Mouse (Mus musculus): ENCODE results near the gene Tagap.
A peak's percentile ranks its signal among the peaks of the same experiment; 100 is the strongest.

Gene Tagap

DNA sequence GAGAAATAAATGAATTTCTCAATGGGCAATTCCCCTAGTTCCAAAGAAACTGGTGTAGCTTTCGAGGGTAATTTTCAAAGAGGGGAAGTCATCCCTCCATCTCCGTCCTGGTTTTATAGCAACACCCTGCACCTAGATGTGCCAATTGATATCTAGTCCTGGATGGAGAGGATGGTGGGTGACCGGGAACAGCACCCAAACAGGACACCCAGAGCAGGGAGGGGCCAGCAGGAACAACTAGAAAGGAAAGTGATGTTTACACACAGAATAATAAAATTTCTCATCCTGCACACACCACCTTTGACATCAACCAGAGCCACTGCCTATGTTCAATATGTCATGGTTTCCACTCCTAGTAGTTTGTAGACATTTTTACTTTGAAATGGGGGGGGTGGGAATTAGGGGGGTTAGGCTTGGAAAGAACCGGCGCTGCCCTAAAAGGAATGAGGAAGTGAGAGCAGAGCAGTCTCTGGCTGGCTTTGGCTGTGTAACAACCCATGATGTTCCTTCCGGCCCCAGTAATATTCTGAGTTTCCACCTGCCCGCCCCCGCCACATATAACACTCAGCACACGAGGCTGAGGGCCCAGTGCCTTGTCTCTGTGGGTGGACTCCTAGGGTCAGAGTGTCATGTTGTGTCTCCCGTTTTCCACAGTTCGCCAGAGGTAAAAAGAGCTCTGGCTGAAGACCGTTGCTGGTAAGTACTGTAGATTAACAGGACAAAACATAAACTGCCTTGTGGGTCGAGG, at the start of gene Tagap:
TSS of gene Tagap (plus strand) at position 588 of the 748 bp plus-strand sequence.
- peak; percentile 64 to 68 for DNase-seq

DNA sequence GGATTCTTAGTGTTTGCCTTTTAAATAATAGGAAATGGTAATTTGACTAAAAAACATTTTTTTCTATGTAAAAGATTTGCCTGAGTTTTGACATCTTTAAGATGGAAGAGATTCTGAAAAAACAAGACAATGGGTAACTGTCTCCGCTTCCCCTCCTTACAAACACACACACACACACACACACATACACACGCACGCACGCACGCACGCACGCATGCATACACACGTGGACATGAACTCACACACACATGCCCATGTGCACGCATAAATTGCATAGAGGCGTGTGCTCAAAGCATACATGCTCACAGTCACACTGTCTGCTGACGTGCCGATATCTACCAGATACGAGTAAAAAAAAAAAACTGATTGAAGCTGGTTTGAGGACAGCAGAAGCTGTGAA, 49.3 kb upstream of the Tagap start:
- DNase-seq, result no peak

DNA sequence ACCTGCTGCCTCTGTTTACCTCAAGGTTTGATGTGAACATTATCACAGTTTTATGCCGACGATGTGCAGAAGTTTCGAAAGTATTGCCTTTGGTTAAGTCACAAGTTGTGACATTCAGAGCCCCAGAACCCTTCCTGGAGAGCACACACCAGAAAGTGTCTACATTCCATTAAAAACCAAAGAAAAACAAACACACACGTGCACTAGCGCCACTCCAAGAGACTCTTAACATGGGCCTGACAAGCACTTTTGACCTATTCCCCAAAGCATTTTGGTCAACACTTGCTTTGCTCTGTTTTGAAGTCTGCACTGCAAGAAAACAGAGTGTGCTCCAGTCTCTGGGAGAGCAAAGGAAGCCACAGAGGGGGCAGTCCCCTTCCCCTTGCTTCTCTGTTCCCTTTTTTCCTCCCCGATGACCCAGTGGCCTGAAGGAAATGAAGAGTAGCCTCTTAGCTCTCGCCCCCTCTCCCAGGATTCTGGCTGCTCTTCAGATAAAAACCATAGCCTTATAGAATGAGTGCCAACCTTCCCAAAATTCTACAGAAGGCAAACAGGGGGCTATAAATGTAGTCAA, 48.5 kb upstream of the Tagap start:
- no peak for DNase-seq

DNA sequence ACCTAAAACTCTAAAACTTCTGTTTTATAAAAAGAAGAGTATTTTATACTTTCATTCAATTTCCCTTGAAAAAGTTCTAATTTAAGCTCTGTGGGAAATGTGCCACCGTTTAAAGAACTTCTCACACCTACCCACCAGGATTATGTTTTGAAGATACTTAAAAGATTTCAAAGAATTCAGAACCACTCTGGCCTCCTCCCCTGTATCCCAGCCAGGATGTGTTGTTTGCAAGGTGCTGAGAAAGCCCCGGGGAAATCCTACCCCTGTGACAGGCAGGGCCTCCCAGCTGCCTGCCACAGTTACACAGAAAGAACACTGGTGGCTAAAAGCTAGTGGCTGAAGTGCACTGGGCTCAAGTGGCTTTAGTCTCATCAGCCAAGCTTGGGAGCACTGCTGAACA, 47.9 kb upstream of the Tagap start:
- no peak for DNase-seq

DNA sequence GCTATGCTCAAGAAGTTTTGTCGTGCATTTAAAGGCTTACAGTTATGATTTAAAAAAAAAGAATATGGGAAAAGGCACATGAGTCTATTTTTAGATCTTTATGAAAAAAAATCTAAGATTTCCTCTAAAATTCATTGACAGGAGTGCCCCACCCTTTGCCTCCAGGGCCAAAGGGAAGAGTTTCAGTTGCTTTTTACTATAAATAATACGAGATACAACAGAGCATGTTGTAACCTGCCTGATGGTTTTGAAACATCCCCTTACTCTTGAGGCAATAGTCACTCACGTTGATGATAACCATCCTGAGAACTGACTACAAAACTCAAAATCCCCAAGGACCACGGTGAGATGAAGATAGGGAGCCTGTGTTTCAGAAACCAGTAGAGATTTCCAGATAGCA, 46.3 kb upstream of the Tagap start:
- no peak for DNase-seq

DNA sequence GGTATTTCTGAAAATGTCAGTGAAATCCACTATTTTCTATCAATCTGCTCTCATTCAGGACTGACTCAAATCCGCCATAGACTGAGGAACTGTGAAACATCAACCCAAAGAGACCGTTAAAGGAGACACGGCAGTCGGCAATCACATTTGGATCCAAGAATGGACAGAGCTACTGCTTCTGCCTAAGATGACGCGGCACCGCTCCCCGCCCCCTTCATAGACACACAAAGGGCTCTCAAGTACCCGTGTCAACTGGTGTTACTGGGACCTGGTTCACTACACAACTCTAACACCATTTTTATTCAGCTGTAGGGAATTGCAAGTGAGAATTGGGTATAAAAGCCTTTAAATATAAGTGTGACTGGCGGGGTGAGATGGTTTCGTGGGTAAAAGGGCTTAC, 42.7 kb upstream of the Tagap start:
- DNase-seq, result no peak

DNA sequence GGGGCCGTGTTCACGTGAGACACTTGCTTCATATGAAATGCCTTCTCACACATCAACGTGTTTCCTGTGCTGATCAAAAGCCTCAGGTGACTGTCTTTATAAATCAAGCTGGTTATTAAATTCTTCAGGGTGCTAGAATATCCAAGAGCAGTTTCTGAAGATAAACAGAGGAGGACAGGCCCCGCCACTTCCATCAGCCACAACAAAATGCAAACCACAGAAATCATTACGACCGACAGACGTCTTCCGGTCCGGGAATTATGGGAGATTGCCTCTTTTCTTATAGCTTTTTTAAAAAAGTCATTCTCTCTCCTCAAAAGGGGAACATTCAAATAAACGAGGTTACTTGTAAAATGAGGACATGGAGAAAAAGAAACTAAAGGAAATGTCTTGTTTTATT, 41.2 kb upstream of the Tagap start:
- no peak for DNase-seq

DNA sequence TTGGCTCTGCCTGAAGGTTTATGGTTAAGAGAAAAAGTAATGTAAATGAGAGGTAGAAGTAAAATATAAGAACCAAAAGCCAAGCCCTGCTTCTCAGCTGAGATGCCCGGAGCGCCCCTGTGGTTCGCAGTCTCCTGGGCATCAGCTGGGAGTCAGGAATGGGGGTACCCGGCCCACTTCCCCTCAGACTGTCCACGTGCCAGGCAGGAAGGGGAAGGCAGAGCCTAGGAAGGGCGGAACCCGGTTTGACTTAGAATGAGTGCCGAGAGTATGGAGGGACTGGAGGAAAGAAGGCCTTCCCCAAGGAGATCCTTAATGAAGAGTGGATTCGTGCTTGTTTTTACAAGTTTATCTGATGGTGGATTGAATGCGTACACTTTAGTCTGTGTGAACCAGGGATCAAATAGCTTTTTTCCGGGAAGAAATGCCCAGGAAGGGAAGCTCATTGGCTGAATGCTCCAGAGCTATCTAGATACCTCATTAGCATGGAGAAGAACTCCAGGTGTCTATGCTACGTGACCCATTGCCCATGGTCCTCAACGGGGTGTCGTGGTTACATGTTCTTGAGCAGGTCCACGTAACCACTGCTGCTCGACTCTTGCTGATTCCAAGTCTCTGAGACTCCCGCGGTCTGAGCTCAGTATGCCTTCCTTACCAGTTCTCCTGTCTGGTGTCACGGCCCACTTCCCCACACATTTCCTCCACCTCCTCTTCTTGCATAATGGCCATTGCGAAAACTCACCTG, 38.6 kb upstream of the Tagap start:
- DNase-seq, result peak in 1 of 2 experiments; percentile 1

DNA sequence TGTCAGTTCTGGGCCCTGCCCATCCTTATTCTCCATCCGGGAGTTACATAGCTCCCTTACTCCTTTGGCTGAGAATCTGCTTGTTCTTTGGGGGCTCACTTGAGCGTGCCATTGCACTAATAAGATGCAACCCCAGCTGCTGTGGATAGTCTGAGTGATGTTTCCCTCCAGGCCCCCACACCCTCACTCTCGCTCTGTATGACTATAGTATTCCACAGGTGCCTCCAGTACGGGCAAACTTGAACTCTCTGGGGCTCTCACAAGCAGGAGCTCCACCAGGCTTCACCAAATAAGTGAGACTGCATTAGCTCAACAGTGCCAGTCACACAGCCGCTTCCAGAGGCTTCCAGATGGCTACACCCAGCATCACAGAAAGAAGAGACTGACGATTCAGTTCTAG, 37.5 kb upstream of the Tagap start:
- DNase-seq, result peak in 1 of 2 experiments; percentile 0

DNA sequence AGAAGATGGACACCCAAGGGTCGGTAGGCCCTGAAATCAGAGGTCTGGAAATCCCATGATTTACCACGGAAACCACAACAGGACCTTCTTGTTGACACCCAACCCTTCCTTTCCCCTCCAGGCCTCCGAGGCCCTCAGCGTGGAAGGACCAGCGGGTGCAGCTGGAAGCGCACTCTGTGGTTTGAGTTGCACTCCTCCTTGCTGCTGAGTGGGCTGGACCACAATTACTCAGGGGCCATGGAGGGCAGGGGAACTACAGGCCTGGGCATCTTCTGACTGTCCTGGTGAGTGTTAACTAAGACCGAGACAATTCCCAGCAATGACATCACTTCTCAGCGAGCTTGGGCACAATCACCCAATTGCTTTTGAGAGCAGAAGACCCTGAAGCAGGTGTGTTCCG, 36.8 kb upstream of the Tagap start:
- peak in 1 of 2 experiments; percentile 4 for DNase-seq

DNA sequence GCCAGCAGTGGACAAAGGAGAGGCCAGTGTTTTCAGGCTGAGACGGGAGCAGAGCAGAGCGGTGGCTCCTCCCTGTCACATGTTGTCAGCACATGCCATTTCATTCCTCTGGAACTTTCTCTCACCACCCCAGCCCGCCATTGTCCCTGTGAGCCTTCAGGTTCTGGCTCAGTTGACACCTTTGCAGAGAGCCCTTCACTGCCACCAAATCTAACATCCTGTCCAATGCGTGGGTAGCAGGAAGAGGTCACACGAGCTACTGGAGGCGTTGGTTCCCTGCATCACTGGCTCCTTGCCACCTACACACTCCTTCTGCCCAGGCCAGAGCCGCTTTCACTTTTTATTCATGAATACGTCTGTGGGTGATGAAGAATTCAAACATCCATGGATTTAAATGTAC, 33.1 kb upstream of the Tagap start:
- peak; percentile 46 to 56 for DNase-seq

DNA sequence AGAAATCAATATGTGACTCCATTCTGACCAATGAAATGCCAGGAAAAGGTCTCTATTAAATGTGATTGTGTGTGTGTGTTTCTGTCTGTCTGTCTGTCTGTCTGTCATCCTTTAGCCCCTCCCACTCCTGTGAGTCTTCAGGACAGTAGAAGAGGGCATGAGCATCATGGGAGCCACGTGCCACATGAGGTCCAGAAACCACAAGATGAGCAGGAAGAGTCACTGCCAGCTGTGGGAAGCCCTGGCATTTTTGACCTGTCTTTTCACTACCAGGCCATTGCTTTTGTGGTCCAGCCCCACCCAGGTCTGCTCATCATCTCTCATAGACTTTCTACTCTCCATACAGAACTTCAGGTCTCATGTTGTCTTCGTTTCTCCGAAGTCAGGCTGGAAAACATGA, 31.7 kb upstream of the Tagap start:
- no peak for DNase-seq

DNA sequence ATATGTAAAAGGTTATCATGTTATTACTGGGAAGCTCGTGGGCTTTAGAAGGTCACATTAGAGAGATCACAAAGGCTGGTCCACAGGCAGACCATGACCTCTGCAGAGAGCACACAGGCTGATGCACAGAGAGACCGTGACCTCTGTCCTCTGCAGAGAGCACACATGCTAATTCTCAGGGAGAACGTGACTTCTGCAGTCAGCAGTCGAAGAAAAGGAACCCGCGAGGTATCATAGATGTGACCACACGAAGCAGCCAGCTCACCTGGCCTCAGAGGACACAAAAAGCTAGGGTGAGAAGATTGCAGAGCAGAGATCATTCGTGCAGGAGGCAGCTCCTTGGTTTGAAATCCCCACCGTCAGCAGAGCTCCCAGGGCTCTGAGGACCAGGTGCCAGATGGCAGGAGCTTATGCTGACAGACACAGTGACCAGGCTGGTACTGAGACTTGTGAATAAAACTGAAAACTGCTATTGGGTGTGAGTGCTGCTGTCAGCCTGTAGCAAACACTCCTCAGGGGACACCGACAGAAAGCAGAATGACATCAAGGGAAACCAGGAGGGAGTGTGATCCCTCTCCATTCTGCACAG, 29.7 kb upstream of the Tagap start:
- DNase-seq, result no peak

DNA sequence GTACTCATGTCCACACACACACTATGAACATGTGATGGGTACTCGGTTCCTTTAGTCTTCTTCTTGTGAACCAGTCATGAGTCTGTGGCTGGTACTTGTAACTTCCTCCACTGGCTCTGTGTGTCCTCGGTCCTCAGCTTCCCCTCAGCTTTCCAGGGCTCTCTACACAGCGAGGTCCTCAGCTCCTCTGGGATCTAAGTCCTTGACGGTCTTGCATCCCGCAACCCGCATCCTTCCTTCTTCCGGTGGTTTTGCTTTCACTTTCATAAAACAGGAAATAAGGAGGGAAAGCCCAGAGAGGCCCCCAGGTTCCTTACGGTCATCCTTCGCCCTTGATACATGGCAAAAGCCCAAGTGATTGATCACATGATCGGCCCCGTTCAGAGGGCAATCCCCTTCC, 28.7 kb upstream of the Tagap start:
- no peak for DNase-seq

DNA sequence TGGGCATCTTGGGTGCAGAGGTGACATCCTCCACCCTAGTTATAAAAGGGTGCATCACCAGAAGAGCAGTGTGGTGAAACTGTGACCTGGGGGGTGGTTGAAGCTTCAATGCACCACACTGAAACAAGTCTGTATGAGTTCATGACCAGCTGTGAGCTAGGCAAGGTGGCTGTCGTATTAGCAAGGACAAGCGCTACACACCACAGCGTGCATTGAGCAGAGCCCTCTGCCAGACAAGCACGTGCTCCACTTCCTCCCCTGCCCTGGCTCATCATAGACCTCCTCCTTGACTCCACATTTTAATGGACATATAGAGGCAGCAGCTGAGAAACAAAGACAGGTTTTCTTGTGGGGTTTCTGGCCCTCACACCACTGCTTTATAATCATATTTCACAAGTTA, 28.0 kb upstream of the Tagap start:
- DNase-seq, result no peak

DNA sequence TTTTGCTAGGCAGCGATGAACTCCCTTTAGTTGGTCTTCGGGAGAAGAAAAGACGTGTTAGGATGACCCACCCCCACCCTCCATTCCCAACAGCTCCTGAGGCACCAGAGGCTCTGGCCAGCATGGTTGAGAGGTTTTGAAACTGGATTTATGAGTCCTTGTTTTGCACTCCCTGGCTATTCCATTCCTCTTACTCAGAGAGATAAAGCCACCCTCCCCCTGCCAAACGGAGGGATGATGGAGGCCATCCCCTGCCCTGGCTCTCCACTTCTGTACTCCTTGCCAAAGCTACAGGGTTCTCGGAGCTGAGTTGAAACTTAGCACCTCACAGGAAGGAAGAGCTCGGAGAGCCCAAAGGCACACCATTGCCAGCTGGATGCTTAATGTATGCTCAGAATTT, 26.6 kb upstream of the Tagap start:
- DNase-seq, result no peak

DNA sequence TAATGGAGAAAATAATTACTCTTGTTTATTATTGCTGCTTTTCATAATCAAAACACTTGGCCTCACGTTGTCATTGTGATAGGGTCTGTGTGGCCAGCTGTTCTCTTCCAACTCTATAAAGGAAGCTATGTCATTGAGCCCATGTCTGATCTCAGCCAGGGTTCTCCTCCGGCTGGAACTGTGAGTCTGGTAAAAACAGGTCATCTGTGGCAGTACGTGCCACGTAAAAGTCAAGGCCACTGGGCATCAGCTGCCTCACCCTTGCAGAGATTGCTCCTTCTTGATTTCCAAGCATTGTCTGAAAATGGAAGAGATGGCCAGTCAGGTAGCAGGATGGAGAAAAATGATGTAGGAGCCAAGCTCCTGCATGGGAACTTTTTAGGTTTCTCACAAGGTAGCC, 25.8 kb upstream of the Tagap start:
- no peak for DNase-seq

DNA sequence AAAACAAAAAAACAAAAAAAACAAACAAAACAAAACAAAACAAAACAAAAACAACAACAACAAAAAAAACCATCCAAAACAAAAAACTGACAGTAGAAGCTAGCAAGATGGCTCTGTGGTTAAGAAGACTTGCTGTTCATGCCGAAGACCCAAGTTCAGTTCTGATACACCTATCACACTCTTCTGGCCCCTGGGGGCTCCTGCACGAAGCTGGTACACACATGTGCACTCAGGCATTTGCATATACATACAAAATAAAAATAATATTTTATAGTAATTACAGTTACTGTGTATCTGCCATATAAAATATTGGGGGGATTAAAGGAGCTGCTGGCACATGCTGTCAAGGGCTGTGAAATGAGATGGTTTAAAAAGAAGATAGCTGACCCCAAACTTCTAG, 24.3 kb upstream of the Tagap start:
- DNase-seq, result no peak

DNA sequence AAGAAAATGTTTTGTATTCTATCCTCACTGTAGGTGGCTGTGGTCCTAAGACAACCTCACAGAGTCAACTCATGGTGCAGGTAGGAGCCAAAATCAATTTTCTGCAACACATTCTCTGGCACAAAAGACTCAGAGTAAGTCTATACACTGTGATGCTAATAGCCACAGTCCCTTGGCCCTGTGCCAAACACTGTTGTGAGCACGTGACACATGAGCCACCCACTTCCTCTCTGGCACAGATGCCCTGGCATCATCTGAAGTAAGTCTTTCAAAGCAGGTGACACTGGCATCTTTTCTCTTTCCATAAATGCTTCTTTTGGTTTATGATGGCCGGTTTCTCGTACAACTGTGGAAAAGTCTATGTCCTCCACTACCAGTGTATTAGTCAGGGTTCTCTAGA, 23.4 kb upstream of the Tagap start:
- peak; percentile 68 to 69 for DNase-seq

DNA sequence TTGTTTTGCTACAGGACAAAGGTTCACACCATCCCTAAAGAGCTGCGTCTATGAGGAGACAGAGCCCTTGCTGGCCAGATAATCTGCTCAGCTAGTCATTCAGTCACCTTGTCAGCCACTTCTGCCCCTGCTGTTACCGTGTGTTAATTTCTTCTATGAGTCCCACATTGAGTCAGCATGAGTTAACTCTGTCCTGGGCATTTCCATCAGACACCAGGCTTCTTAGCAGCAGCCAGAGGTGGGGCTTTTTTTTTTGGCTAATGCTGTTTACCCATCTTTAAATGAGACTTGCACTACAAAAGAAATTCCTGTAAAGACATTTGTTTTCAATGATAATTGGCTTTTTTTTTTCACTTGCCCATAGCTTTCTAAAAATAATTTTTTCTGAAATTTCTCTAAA, 20.8 kb upstream of the Tagap start:
- no peak for DNase-seq

DNA sequence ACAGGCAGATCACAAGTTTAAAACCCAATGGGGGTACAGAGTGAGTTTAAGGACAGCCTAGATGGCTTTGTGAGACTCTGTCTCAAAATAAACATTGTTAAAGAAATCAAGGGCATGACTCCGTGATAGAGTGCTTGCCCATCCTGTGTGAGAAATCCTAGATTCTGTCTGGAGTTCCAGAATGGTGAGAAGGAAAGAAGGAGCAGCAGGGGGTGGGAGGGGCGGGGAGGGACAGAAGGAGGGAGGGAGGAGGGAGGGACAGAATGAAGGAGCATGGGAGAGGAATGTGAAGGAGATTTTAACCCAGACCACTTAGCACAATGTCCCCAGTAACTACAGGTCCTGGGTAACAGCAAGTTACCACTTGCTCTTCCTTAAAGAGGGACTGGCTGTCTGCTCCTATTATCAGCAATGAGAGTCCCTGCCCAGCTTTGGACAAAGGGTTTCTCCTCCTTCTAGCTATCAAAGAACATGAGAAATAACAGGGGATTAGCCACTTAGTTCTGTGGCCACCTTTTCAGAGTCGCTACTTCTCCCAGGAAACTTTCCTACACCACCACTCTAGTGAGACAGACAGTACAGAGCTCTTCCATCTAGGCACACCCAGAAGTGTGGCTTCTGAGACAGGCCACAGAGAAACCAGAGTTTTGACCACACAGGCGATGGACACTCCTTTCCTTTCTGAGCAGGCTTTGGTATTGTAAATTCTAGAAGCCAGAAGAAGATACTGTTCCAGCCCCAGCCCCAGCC, 19.7 kb upstream of the Tagap start:
- DNase-seq, result no peak

DNA sequence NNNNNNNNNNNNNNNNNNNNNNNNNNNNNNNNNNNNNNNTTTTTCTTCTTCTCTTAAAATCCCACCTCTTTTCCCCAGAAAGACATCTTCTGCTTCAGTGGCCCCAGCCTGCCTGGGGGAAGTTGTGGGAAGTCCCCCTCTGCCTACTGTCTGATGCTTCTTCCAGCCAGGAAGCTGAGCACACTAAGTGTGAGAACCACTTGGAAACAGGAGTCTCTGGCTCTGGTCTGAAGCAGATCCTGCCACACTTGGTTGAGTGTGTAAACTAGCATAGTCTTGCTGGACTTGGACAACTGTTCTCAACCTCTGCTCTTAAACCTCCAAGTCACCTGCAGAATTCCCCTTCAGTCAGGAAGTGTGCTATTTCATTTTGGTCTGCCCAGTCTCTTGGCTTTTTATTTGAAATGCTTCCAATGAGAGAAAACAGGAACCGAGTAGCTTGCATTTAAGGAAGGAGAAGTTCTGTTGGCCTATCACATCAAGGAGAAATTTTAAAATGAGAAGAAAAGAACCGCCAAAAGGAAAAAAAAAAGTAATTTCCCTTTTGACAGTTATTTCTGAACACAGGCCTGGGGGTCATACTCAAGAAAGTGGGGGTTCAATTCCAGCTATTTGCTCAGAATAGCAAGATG, 11.1 kb upstream of the Tagap start:
- DNase-seq, result no peak

DNA sequence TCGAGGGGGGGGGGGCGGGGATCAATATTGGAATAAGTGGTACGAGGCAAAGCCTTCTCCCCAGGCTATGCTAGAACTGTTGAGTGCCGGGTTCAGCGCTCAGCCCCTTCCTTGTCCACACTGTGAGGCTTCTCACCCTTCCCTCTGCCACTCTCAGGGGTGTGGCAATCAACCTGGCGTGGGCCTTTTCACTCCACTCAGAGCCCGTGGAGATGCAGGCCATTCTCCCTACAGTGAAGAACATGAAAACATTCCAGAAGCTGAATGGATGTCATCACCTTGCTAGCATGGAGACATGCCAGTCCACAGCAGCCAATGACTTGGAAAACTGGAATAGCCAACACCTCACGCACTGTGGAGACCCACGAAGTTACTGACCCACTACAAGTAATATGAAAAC, 10.0 kb upstream of the Tagap start:
- no peak for DNase-seq
